Mouse (Mus musculus) cerebellum, adult 2 months (tissue): ENCODE results near the gene Tbce. TPM values are rescaled to one million over a fixed set of nuclear protein-coding genes. Genes with fewer than 3 reads are reported as not detected.

Source experiments
- DNase-seq, 2 experiments: peaks; one replicate each; pipeline ENCODE4 v3.0.0; 2021
- H3K27ac ChIP-seq: fragments of 200-500 bp; 2 replicates; pipeline ENCODE4 v1.5.1; 2012; ENCODE audit warnings: low read length, control low read depth, inconsistent platforms; ENCODE audit not compliant: insufficient read depth
- H3K27me3 ChIP-seq: fragments of 200-500 bp; 2 replicates; pipeline ENCODE4 v1.6.1; 2012; ENCODE audit warnings: inconsistent platforms, mild to moderate bottlenecking, low read length, moderate library complexity; ENCODE audit not compliant: control insufficient read depth, insufficient read depth
- H3K4me1 ChIP-seq: fragments of 200-500 bp; 2 replicates; pipeline ENCODE4 v1.6.1; 2011; ENCODE audit warnings: low read length; ENCODE audit not compliant: control insufficient read depth, insufficient read depth
- H3K4me3 ChIP-seq: fragments of 200-500 bp; replicated peaks from 2 replicates; pipeline ENCODE3; 2011; ENCODE audit warnings: mild to moderate bottlenecking, low read depth, low read length, control low read depth; ENCODE audit not compliant: insufficient read depth
- CTCF ChIP-seq: fragments of 200-500 bp; IDR thresholded peaks from 2 replicates; pipeline ENCODE4 v1.5.1; 2011; ENCODE audit warnings: low read depth, mild to moderate bottlenecking, control low read depth, low read length, moderate library complexity, borderline replicate concordance; ENCODE audit not compliant: insufficient read depth
- POLR2A ChIP-seq: fragments of 200-500 bp; IDR thresholded peaks from 2 replicates; pipeline ENCODE4 v1.6.1; 2011; ENCODE audit warnings: low read length, control low read depth, borderline replicate concordance; ENCODE audit not compliant: insufficient read depth
- WGBS: fragments of 180-500 bp; shearing (Covaris S2); methylation state at CpG from one replicate; pipeline ENCODE4 v1.1.7; 2018; 5-methylcytosine and 5-hydroxymethylcytosine counted together
- polyA plus RNA-seq: library from polyadenylated mRNA; depleted of rRNA; stranded (reverse); fragments of >200 nt; gene quantifications from 2 replicates; pipeline ENCODE4 v1.2.3, GENCODE M21; 2012; rRNA removed

Tbce gene
- polyA plus RNA-seq = 149 TPM in 2 replicates

- under 1% methylated on average over 35 of the region's 35 CpGs for WGBS
- peak within 1 kb of the TSS; percentile 99 for H3K4me3 ChIP-seq
- H3K27me3 ChIP-seq = no peaks in the 10 kb centered on the region
- H3K27ac ChIP-seq = peak within 1 kb of the TSS; percentile 91
- peak; percentile 79 for TF ChIP-seq POLR2A
- peak; percentile 13; the same call in 1 of the 2 replicates for TF ChIP-seq CTCF
- no peaks in the 10 kb centered on the region for H3K4me1 ChIP-seq
- peak; percentile 90 to 94 for DNase-seq
These were observed at the start of gene Tbce for GRCm38 (mm10) chr13:14039292-14039965. Gene Tbce (minus strand): TSS chr13:14039638.

DNA sequence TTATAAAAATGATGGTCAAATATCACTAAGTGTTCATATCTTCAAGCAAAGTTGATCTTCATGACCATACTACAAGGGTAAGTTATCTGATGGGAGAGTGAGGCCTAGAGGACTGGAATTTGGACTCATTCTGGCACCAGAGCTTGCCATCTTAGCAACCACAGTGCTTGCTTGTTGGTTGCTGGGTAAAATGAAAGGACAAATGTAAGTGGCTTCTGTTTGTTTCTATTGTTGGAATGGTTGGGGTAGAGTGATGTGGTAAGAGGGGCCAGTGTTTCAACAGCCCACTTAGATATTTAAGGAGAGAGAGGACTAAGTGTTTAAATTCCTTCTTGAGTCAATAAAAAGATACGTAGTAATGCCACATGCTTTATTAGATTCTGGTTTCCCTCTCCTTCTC, 49.2 kb upstream of the Tbce start:
- DNase-seq = no peak
- no peaks in the 10 kb centered on the region; the same call in 1 of the 2 replicates for H3K4me1 ChIP-seq
- TF ChIP-seq CTCF = no peak
- TF ChIP-seq POLR2A = no peak
- whole genome bisulfite sequencing = 85% methylated on average over 1 of the region's 1 CpGs
- H3K4me3 ChIP-seq = no peak overlapping the region
- H3K27me3 ChIP-seq = no peaks in the 10 kb centered on the region
- no peak overlapping the region for H3K27ac ChIP-seq

GRCm38 (mm10) chr13:14075326-14075725, 35.9 kb upstream of the Tbce start:
- WGBS = 83% methylated on average over 1 of the region's 1 CpGs
- TF ChIP-seq CTCF = no peak
- no peak for TF ChIP-seq POLR2A

GRCm38 (mm10) chr13:14074371-14074770, 34.9 kb upstream of the Tbce start:
- no peak for DNase-seq
- 92% methylated on average over 1 of the region's 1 CpGs for WGBS
- H3K4me1 ChIP-seq = no peaks in the 10 kb centered on the region
- no peak overlapping the region for H3K4me3 ChIP-seq
- TF ChIP-seq CTCF (no peak), POLR2A (no peak)
- no peaks in the 10 kb centered on the region for H3K27me3 ChIP-seq
- no peak overlapping the region for H3K27ac ChIP-seq

More at GRCm38 (mm10) chr13:14075326-14075725, 35.9 kb upstream of the Tbce start:
- Histone ChIP-seq H3K27me3 (no peaks in the 10 kb centered on the region), H3K4me1 (no peaks in the 10 kb centered on the region), H3K27ac (no peak overlapping the region), H3K4me3 (no peak overlapping the region)
- no peak for DNase-seq

DNA sequence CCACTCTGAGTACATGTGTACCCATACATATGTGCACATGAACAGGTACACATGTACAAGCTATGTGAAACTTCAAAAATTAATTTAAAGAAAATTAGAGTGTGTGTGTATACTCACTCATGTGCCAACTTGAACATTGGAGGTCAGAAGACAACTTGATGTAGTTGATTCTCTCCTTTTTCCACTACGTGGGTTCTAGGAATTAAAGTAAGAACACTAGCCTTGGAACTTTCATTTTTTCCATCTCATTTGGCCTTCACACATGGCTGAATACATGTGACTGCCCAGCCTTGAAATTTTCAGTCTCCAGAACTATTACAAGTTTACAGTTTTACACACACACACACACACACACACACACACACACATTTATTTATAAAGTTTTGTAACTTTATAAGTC, 29.9 kb upstream of the Tbce start:
- DNase-seq = no peak
- H3K4me1 ChIP-seq = no peaks in the 10 kb centered on the region
- H3K27ac ChIP-seq = no peak overlapping the region
- no peaks in the 10 kb centered on the region for H3K27me3 ChIP-seq
- TF ChIP-seq CTCF (no peak), POLR2A (no peak)
- H3K4me3 ChIP-seq = no peak overlapping the region
- 72% methylated on average over 1 of the region's 1 CpGs for WGBS

- Histone ChIP-seq H3K4me3 (no peak overlapping the region), H3K27me3 (no peaks in the 10 kb centered on the region), H3K27ac (no peak overlapping the region), H3K4me1 (no peaks in the 10 kb centered on the region)
- DNase-seq = no peak
- TF ChIP-seq CTCF (no peak), POLR2A (no peak)
These were observed 28.6 kb upstream of the Tbce start for GRCm38 (mm10) chr13:14068035-14068434.

DNA sequence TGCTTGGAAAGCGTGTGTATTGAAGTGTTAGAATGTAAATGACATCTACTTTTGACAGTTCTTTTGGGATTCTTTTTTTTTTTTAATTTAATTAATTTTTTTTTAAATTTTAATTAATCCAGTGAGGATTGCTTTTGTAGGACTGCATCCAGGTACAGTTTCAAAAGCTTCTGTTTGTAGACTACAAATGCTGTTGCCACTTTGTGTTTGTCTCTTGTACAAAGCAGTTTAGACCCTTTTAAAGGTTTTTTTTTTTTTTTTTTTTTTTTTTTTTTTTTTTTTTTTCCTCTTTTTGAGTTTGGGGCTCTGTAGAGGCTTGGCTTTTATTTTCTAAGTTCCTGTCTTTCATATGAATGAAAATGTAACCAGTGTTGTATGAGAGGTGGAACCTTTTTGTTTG, 26.3 kb upstream of the Tbce start:
- 68% methylated on average over 1 of the region's 1 CpGs for WGBS
- no peak for DNase-seq
- Histone ChIP-seq H3K4me1 (peaks cover 4% of the 10 kb centered on the region; the same call in 1 of the 2 replicates), H3K4me3 (no peak overlapping the region), H3K27me3 (no peaks in the 10 kb centered on the region), H3K27ac (no peak overlapping the region)
- TF ChIP-seq POLR2A = no peak
- no peak for TF ChIP-seq CTCF

DNA sequence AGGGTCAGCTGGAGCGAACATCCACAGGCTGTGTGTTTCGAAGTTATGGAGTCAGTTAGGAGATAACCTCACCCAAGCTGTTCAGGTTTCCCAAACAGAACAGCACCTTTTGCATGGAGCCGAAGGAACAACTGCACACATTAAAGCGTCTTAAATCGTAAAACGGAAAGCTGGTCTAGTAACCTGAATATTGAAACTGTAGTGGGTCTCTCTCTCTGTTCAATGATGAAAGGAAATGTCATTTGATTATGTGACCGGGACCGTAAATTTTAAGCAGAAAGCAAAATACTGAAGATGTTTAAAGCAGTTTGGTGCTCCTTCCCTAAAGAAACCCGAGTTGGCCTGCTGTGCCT, 25.6 kb upstream of the Tbce start:
- WGBS = 5% methylated on average over 9 of the region's 9 CpGs
- no peak for TF ChIP-seq POLR2A
- no peak for TF ChIP-seq CTCF
- H3K27ac ChIP-seq = no peak overlapping the region
- H3K4me1 ChIP-seq = peaks cover 4% of the 10 kb centered on the region; the same call in 1 of the 2 replicates
- DNase-seq = no peak
- no peaks in the 10 kb centered on the region for H3K27me3 ChIP-seq
- H3K4me3 ChIP-seq = peak overlapping the region; percentile 73

DNA sequence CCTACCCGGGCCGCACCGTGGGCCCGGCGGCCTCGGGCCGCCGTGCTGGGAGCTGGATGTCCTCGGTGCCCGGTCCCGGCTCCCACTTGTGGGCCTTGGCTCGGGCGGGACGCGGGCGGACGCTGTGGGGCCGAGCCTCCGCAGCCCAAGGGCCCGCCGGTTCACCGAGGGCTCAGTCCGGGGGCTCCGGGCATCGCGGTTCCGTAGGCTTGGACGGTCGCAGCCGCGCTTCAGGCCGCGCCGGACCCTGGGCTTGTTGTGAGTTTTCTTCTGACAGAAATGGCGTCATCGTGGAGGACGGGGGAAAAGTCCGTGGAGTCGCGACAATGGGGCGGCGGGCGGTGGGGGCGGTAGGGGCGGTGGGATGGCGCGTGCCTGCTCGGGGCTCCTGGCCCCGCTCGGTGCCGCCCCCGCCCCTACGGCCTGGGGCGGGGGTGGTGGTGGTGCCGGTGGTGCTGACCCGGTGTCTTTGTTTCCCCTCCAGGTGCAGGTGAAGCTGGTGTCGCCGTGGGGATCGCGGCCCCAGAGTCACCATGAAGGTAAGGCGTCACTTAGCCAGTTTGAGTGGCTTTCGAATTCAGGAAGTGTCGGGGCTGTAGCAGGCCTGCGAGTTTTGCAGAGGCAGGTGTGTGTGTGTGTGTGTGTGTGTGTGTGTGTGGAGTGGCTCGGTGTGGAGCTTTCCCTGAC, 25.0 kb upstream of the Tbce start:
- Histone ChIP-seq H3K27ac (peak overlapping the region; percentile 87), H3K4me1 (peaks cover 4% of the 10 kb centered on the region; the same call in 1 of the 2 replicates), H3K27me3 (no peaks in the 10 kb centered on the region), H3K4me3 (peak overlapping the region; percentile 73)
- peak; percentile 43 to 56 for DNase-seq
- WGBS = under 1% methylated on average over 65 of the region's 65 CpGs
- no peak for TF ChIP-seq POLR2A
- no peak for TF ChIP-seq CTCF
